Mouse (Mus musculus) kidney, postnatal 0 days (tissue): ENCODE measurements around the gene Ercc2. TPM values are rescaled to one million over a fixed set of nuclear protein-coding genes. Genes with fewer than 3 reads are reported as not detected.

Experiments
- ATAC-seq: fragments of 200-750 bp; cut with Nextera tagmentation; replicated peaks from 2 replicates; pipeline ENCODE4 v1.8.0; 2017; ENCODE audit warnings: low read depth, moderate number of reproducible peaks, moderate TSS enrichment, moderate library complexity; ENCODE audit not compliant: low FRiP score
- DNase-seq: peaks from one replicate; pipeline ENCODE4 v3.0.0-alpha.2; 2016; ENCODE audit warnings: low spot score
- H3K27ac ChIP-seq: fragments of 300-500 bp; sonication (generic); 2 replicates; pipeline ENCODE4 v1.5.1; 2014; ENCODE audit warnings: mild to moderate bottlenecking
- H3K27me3 ChIP-seq: fragments of 300-500 bp; sonication (generic); 2 replicates; pipeline ENCODE4 v1.6.1; 2014; ENCODE audit warnings: low read length, mixed read lengths; ENCODE audit not compliant: insufficient read depth
- H3K36me3 ChIP-seq: fragments of 300-500 bp; sonication (generic); 2 replicates; pipeline ENCODE4 v1.6.1; 2014; ENCODE audit warnings: low read length, mixed read lengths; ENCODE audit not compliant: insufficient read depth
- H3K4me1 ChIP-seq: fragments of 300-500 bp; sonication (generic); replicated peaks from 2 replicates; pipeline ENCODE4 v1.6.1; 2014; ENCODE audit warnings: antibody characterized with exemption, low read length, mixed read lengths; ENCODE audit not compliant: insufficient read depth
- H3K4me2 ChIP-seq: fragments of 300-500 bp; sonication (generic); 2 replicates; pipeline ENCODE4 v1.6.1; 2014; ENCODE audit warnings: mild to moderate bottlenecking, low read length, moderate library complexity, mixed read lengths
- H3K4me3 ChIP-seq: fragments of 300-500 bp; sonication (generic); replicated peaks from 2 replicates; pipeline ENCODE4 v1.5.1; 2014; ENCODE audit warnings: low read depth, low read length
- H3K9ac ChIP-seq: fragments of 300-500 bp; sonication (generic); 2 replicates; pipeline ENCODE4 v1.6.1; 2014; ENCODE audit warnings: low read depth, low read length
- H3K9me3 ChIP-seq: fragments of 300-500 bp; sonication (generic); replicated peaks from 2 replicates; pipeline ENCODE4 v1.6.1; 2016; ENCODE audit warnings: low read length, inconsistent platforms, mixed read lengths
- CTCF ChIP-seq: IDR thresholded peaks from 2 replicates; pipeline ENCODE4 v1.5.1; 2016; ENCODE audit warnings: antibody characterized with exemption, low read depth, mild to moderate bottlenecking, moderate library complexity
- WGBS: fragments of 180-500 bp; shearing (Covaris S2); extraction: QIAGEN DNeasy Blood & Tissue Kit; methylation state at CpG from one replicate; pipeline ENCODE4 v1.1.7; 2014; 5-methylcytosine and 5-hydroxymethylcytosine counted together
- polyA plus RNA-seq: library from polyadenylated mRNA; unstranded; fragments of >200 nt; fragmentation: Nextera tagmentation; extraction: Ambion mirVana; gene quantifications from 2 replicates; pipeline ENCODE4 v1.2.1, GENCODE M21; 2015

The Ercc2 gene
- polyA plus RNA-seq, 1 experiment from 2014 or later, result 11.5 TPM

DNA sequence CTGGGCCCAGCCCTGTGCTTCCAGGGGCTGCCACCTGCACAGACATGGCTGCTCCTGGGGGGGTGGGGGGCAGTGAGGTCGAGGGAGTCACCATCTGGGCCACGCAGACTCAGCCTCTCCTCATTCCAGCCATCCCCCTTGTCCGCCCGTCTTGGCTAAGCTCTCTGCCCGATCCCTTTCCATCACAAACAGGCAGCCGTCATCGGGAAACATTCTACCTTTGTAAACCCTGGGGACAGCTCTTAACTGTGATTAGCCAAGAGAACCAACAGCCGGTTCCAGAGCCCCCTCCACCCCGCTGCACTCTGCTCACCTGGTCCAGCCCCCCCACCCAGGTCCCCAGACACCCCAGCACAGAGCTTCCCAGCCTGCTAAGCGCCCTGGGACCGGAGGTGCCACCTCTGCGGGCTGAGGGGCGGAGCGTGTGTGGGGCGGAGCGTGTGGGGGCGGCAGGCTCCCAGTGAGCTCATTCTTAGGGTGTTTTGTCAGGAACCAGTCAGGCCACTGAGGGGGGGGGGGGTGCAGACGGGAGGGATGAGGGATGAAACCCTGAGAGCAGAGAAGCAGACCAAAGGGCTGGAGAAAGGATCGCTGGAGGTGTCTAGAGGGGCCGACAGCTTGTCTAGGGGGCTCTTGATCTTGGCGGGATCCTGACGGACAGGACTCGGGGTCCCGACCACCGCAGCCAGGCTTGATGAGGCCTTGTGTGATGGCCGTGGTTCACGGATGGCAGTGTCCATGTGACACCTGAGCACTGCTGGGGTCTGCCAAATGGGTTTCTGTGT, 17.9 kb downstream of the Ercc2 start:
- Histone ChIP-seq H3K4me3 (peak overlapping the region; percentile 29), H3K27me3 (no peaks in the 10 kb centered on the region; the same call in 1 of the 2 replicates), H3K9me3 (no peaks in the 10 kb centered on the region), H3K27ac (0 out of 2 replicates have a peak overlapping the region, but pooled peaks have one; percentile 25), H3K4me2 (peak overlapping the region; percentile 65), H3K36me3 (0 out of 2 replicates have a peak, but pooled peaks cover 7% of the 10 kb centered on the region), H3K9ac (peak overlapping the region; percentile 54), H3K4me1 (0 out of 2 replicates have a peak, but pooled peaks cover 4% of the 10 kb centered on the region)
- 2% methylated on average over 27 of the region's 27 CpGs for WGBS
- ATAC-seq (peak; percentile 57; the same call in 1 of the 2 replicates), DNase-seq (peak; percentile 60)
- TF ChIP-seq CTCF, result no peak

- Histone ChIP-seq H3K36me3 (no peaks in the 10 kb centered on the region), H3K9me3 (no peaks in the 10 kb centered on the region), H3K4me3 (no peak overlapping the region), H3K27me3 (no peaks in the 10 kb centered on the region; the same call in 1 of the 2 replicates), H3K9ac (no peak overlapping the region), H3K4me1 (0 out of 2 replicates have a peak, but pooled peaks cover 4% of the 10 kb centered on the region), H3K4me2 (no peak overlapping the region), H3K27ac (no peak overlapping the region)
- peak; percentile 42 for TF ChIP-seq CTCF
- 89% methylated on average over 4 of the region's 4 CpGs for WGBS
- DNase-seq (no peak), ATAC-seq (no peak)
These were observed 19.1 kb downstream of the Ercc2 start for GRCm38 (mm10) chr7:19400946-19401345.

DNA sequence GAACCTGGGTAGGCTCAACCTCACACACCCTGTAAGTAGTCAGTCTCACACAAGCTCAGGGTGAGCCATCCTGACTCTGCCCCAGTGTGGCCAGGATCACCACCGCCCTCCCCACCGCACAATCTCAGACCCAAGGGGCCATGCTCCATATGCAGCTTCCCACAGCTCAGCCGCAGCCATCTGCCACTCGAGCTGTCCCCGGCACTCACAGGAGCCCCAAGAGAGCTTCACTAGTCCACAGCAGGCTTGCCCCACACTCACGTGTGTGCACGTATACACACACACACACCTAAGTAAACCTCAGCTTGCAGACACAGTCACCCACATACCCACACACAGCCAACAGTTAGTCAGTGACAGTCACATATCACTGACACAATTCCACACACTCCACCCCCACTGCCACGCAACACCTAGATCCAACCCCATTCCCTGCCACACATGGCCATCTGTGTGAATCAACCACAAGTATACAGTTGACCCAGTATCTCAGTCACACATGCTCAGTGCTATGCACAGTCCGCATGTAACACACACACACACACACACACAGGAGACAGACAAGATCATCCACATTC, 20.8 kb downstream of the Ercc2 start:
- H3K4me3 ChIP-seq, result no peak overlapping the region
- no peak overlapping the region for H3K27ac ChIP-seq
- no peak overlapping the region for H3K9ac ChIP-seq
- TF ChIP-seq CTCF, result no peak
- DNase-seq (no peak), ATAC-seq (no peak)
- H3K27me3 ChIP-seq, result no peaks in the 10 kb centered on the region; the same call in 1 of the 2 replicates
- H3K9me3 ChIP-seq, result no peaks in the 10 kb centered on the region
- WGBS, result 76% methylated on average over 9 of the region's 9 CpGs
- H3K4me2 ChIP-seq, result no peak overlapping the region
- H3K36me3 ChIP-seq, result no peaks in the 10 kb centered on the region
- H3K4me1 ChIP-seq, result 0 out of 2 replicates have a peak, but pooled peaks cover 4% of the 10 kb centered on the region

DNA sequence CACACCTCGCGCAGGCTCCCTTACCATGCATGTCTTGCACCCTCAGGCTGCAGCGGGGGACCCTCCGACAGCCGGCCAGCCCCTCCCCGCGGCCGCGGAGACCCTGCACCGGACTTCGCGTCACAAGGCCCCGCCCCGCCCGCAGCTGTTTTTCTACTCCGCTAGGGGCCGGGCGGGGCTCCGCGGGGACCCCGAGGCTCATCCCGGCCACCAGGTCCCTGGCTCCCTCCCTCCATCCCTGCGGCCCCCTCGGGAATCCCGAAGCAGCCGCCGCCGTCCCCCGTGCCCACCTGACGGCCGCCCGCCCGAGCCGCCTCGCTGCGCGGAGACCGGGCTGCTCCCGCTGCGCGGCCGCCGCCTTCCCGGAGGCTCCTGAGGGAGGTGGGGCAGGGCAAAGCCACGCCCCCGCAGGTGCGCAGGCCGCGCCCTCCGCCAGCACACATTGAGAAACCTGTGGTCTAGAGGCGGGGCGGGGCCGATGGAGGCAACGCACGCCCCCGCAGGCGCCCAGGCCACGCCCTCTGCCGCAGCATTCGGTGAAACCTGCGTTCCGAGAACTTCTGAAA, 22.0 kb downstream of the Ercc2 start, which contains the start of gene Klc3:
Gene Klc3 (minus strand): TSS at position 374 of the 566 bp plus-strand sequence.
- peak; percentile 63 for ATAC-seq
- Histone ChIP-seq H3K4me1 (0 out of 2 replicates have a peak, but pooled peaks cover 4% of the 10 kb centered on the region), H3K36me3 (no peaks in the 10 kb centered on the region), H3K27ac (no peak within 1 kb of the TSS), H3K27me3 (no peaks in the 10 kb centered on the region; the same call in 1 of the 2 replicates), H3K9ac (peak within 1 kb of the TSS; percentile 36), H3K9me3 (no peaks in the 10 kb centered on the region), H3K4me2 (peak within 1 kb of the TSS; percentile 88), H3K4me3 (peak within 1 kb of the TSS; percentile 52)
- no peak for TF ChIP-seq CTCF
- under 1% methylated on average over 60 of the region's 62 CpGs for WGBS
- peak; percentile 61 for DNase-seq

DNA sequence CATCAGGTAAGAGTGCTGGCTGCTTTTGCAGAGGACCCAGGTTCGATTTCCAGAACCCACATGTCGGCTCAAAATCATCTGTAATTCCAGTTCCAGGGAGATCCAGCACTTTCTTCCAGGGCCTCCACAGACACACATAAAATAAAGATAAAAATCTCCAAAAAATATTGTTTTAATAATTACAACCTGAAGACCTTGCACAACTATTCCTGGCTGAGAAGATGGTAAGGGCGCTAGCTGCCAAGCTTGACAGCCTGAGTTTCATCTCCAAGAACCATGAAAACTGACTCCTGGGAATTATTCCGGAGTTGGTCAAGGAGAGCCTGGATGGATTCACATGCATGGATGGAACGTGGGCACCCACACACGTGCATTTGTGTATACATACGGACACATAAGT, 22.7 kb downstream of the Ercc2 start, which contains the start of gene Ckm:
Gene Ckm (plus strand): TSS at position 301 of the 400 bp plus-strand sequence.
- H3K4me3 ChIP-seq, result peak within 1 kb of the TSS; percentile 52
- H3K4me2 ChIP-seq, result peak within 1 kb of the TSS; percentile 88
- no peaks in the 10 kb centered on the region; the same call in 1 of the 2 replicates for H3K27me3 ChIP-seq
- ATAC-seq (no peak), DNase-seq (no peak)
- H3K36me3 ChIP-seq, result no peaks in the 10 kb centered on the region
- TF ChIP-seq CTCF, result no peak
- 47% methylated on average over 7 of the region's 7 CpGs for WGBS
- no peak within 1 kb of the TSS for H3K27ac ChIP-seq
- 0 out of 2 replicates have a peak, but pooled peaks cover 4% of the 10 kb centered on the region for H3K4me1 ChIP-seq
- no peaks in the 10 kb centered on the region for H3K9me3 ChIP-seq
- peak within 1 kb of the TSS; percentile 36 for H3K9ac ChIP-seq

GRCm38 (mm10) chr7:19405417-19405816, 23.6 kb downstream of the Ercc2 start:
- WGBS, result 4% methylated on average over 19 of the region's 19 CpGs

More at GRCm38 (mm10) chr7:19405417-19405816, 23.6 kb downstream of the Ercc2 start:
- no peaks in the 10 kb centered on the region for H3K36me3 ChIP-seq
- H3K4me2 ChIP-seq, result no peak overlapping the region
- 0 out of 2 replicates have a peak, but pooled peaks cover 4% of the 10 kb centered on the region for H3K4me1 ChIP-seq
- ATAC-seq (peak; percentile 63; the same call in 1 of the 2 replicates), DNase-seq (peak; percentile 85)
- no peaks in the 10 kb centered on the region for H3K9me3 ChIP-seq
- TF ChIP-seq CTCF, result peak; percentile 95
- H3K27me3 ChIP-seq, result no peaks in the 10 kb centered on the region; the same call in 1 of the 2 replicates
- H3K27ac ChIP-seq, result no peak overlapping the region
- no peak overlapping the region for H3K9ac ChIP-seq
- no peak overlapping the region for H3K4me3 ChIP-seq
